Comparison of ENCODE assay signal across 8 mouse cellular contexts in genomic region chr3:135402201-135402658, GRCm38 (mm10). TPM values are rescaled to one million over a fixed set of nuclear protein-coding genes. Genes with fewer than 3 reads are reported as not detected.
DNase-seq lines count a peak whose midpoint lies in the region; ATAC-seq and TF ChIP-seq lines count a peak whose summit lies in the region.

No protein-coding gene starts in this region.

- no peaks in the 10 kb centered on the region for H3K27me3 ChIP-seq in MEL (ENCODE audit: control insufficient read depth in 1 of 2, insufficient read depth in 2 of 2, low read length in 2 of 2)
- no peaks in the 10 kb centered on the region for H3K27me3 ChIP-seq in hindbrain, embryonic 11.5 days (ENCODE audit: control insufficient read depth, insufficient read depth, low read length)

- peak overlapping the region; percentile 4; the same call in 1 of the 2 replicates for H3K9ac ChIP-seq in MEL (ENCODE audit: control insufficient read depth, low read depth, low read length, poor library complexity, severe bottlenecking)
- H3K9ac ChIP-seq in hindbrain, embryonic 11.5 days (ENCODE audit: low read depth, low read length) = no peak overlapping the region

- 16% methylated on average over 10 of the region's 10 CpGs for WGBS in hindbrain, embryonic 11.5 days

- peak; percentile 29 to 46; a peak in 3 of 4 replicates for TF ChIP-seq EP300 in MEL (IDR thresholded peaks at IDR 0.05; ENCODE audit: low read depth in 1 of 2, low read length in 2 of 2)

- H3K27ac ChIP-seq in MEL (ENCODE audit: control insufficient read depth, low read depth, low read length) = no peak overlapping the region
- no peak overlapping the region for H3K27ac ChIP-seq in hindbrain, embryonic 11.5 days (ENCODE audit: low read depth, low read length)

- no peak for TF ChIP-seq POLR2A in MEL (IDR thresholded peaks at IDR 0.05; ENCODE audit: control insufficient read depth in 1 of 2, insufficient read depth in 1 of 2, low read depth in 1 of 2, low read length in 2 of 2, poor library complexity in 1 of 2)

- no peaks in the 10 kb centered on the region for H3K9me3 ChIP-seq in MEL (replicated peaks; ENCODE audit: insufficient read depth, low read length)
- no peaks in the 10 kb centered on the region for H3K9me3 ChIP-seq in hindbrain, embryonic 11.5 days (ENCODE audit: control insufficient read depth, low read length)

- no peak overlapping the region for H3K4me3 ChIP-seq in MEL (ENCODE audit: control insufficient read depth in 1 of 2, insufficient read depth in 1 of 2, low read depth in 2 of 2, low read length in 2 of 2)
- no peak overlapping the region for H3K4me3 ChIP-seq in hindbrain, embryonic 11.5 days (ENCODE audit: low read depth, low read length)

- TF ChIP-seq RAD21 in MEL (IDR thresholded peaks at IDR 0.05; ENCODE audit: low read depth, low read length) = peak; percentile 80

- peak; percentile 81 to 97 (median 90) for TF ChIP-seq CTCF in MEL (IDR thresholded peaks at IDR 0.05 in 2 of 3, conservative IDR thresholded peaks at IDR 0.05 in 1 of 3; ENCODE audit: control insufficient read depth in 1 of 3, insufficient read depth in 1 of 3, low read depth in 2 of 3, low read length in 3 of 3, poor library complexity in 1 of 3, severe bottlenecking in 1 of 3)

- peak; percentile 78 for ATAC-seq in hindbrain, embryonic 11.5 days (ENCODE audit: low FRiP score)

- DNase-seq in MEL (ENCODE audit: low read depth, low spot score) = peak; percentile 92
- peak; percentile 84 for DNase-seq in cerebellum, adult 8-10 months
- peak; percentile 66 to 91 for DNase-seq in frontal cortex, adult 2 months (ENCODE audit: extremely low spot score in 1 of 2, low spot score in 1 of 2)
- DNase-seq in hindbrain, embryonic 11.5 days (ENCODE audit: low spot score) = peak; percentile 91
- peak; percentile 86 to 88 for DNase-seq in layer of hippocampus, postnatal 10 days (ENCODE audit: low spot score in 2 of 2)
- DNase-seq in lung, postnatal 10 days = peak; percentile 91
- DNase-seq in ovary, postnatal 36 days (ENCODE audit: low spot score) = peak; percentile 82
- DNase-seq in thymus, postnatal 14 days = peak; percentile 96

- no peak overlapping the region for H3K4me2 ChIP-seq in hindbrain, embryonic 11.5 days (replicated peaks; ENCODE audit: low read depth, low read length)

- peaks cover 0 to 5% of the 10 kb centered on the region in 2 experiments; a peak in 1 of 4 replicates for H3K4me1 ChIP-seq in MEL (ENCODE audit: control insufficient read depth in 1 of 2, insufficient read depth in 2 of 2, low read length in 2 of 2)
- H3K4me1 ChIP-seq in hindbrain, embryonic 11.5 days (replicated peaks; ENCODE audit: control insufficient read depth, insufficient read depth, low read length) = no peaks in the 10 kb centered on the region

- H3K79me2 ChIP-seq in MEL (ENCODE audit: control insufficient read depth, insufficient read depth, low read length, poor library complexity) = no peaks in the 10 kb centered on the region

- no peaks in the 10 kb centered on the region for H3K36me3 ChIP-seq in MEL (ENCODE audit: control insufficient read depth in 1 of 2, insufficient read depth in 2 of 2, low read length in 2 of 2)
- H3K36me3 ChIP-seq in hindbrain, embryonic 11.5 days (ENCODE audit: control insufficient read depth, insufficient read depth, low read length) = no peaks in the 10 kb centered on the region

TF ChIP-seq in MEL, 35 proteins besides CTCF, POLR2A, EP300 and RAD21:
- TF ChIP-seq E2F4 (IDR thresholded peaks at IDR 0.05; ENCODE audit: borderline replicate concordance, low read depth, low read length) (no peak), TCF12 (IDR thresholded peaks at IDR 0.05; ENCODE audit: low read depth, low read length) (peak; percentile 26; the same call in 1 of the 2 replicates), MAX (IDR thresholded peaks at IDR 0.05; ENCODE audit: low read length) (peak; percentile 72), TAL1 (IDR thresholded peaks at IDR 0.05; ENCODE audit: low read length) (no peak), MAZ (IDR thresholded peaks at IDR 0.05; ENCODE audit: low read depth, low read length) (peak; percentile 60; the same call in 1 of the 2 replicates), GATA1 (IDR thresholded peaks at IDR 0.05; ENCODE audit: low read depth, low read length) (peak; percentile 56; the same call in 1 of the 2 replicates), POLR2AphosphoS5 (IDR thresholded peaks at IDR 0.05; ENCODE audit: borderline replicate concordance, low read depth, low read length) (no peak), ZKSCAN1 (IDR thresholded peaks at IDR 0.05; ENCODE audit: low read depth, low read length) (no peak), SIN3A (IDR thresholded peaks at IDR 0.05; ENCODE audit: low read length) (peak; percentile 62; the same call in 1 of the 2 replicates), CHD2 (IDR thresholded peaks at IDR 0.05; ENCODE audit: low read length) (no peak), MYB (IDR thresholded peaks at IDR 0.05; ENCODE audit: low read depth, low read length) (no peak), UBTF (IDR thresholded peaks at IDR 0.05; ENCODE audit: borderline replicate concordance, insufficient read depth, low read depth, low read length) (no peak), HCFC1 (IDR thresholded peaks at IDR 0.05; ENCODE audit: low read depth, low read length) (0 out of 2 replicates have a peak, but pooled peaks have one; percentile 9), ZNF384 (IDR thresholded peaks at IDR 0.05; ENCODE audit: low read depth, low read length) (no peak), MXI1 (IDR thresholded peaks at IDR 0.05; ENCODE audit: low read depth, low read length) (no peak), KAT2A (conservative IDR thresholded peaks at IDR 0.05; ENCODE audit: low read depth, low read length) (no peak), BHLHE40 (IDR thresholded peaks at IDR 0.05; ENCODE audit: borderline replicate concordance, low read depth, low read length) (peak; percentile 38; the same call in 1 of the 2 replicates), USF2 (IDR thresholded peaks at IDR 0.05; ENCODE audit: borderline replicate concordance in 1 of 2, insufficient read depth in 1 of 2, low read depth in 1 of 2, low read length in 2 of 2) (no peak), ETS1 (IDR thresholded peaks at IDR 0.05; ENCODE audit: low read depth, low read length) (peak; percentile 70), MAFK (IDR thresholded peaks at IDR 0.05; ENCODE audit: borderline replicate concordance, low read depth, low read length) (no peak), ZMIZ1 (IDR thresholded peaks at IDR 0.05; ENCODE audit: low read depth, low read length) (0 out of 2 replicates have a peak, but pooled peaks have one; percentile 27), USF1 (IDR thresholded peaks at IDR 0.05; ENCODE audit: low read depth, low read length) (peak; percentile 76), ELF1 (IDR thresholded peaks at IDR 0.05; ENCODE audit: low read depth, low read length) (no peak), GABPA (IDR thresholded peaks at IDR 0.05; ENCODE audit: low read depth, low read length) (no peak), SMC3 (IDR thresholded peaks at IDR 0.05; ENCODE audit: low read depth, low read length) (peak; percentile 95), RCOR1 (IDR thresholded peaks at IDR 0.05; ENCODE audit: low read depth, low read length) (peak; percentile 48; the same call in 1 of the 2 replicates), CHD1 (IDR thresholded peaks at IDR 0.05; ENCODE audit: low read depth, low read length) (no peak), MEF2A (IDR thresholded peaks at IDR 0.05; ENCODE audit: extremely low read depth, insufficient replicate concordance, low read depth, low read length, poor library complexity, severe bottlenecking) (no peak), POLR2AphosphoS2 (IDR thresholded peaks at IDR 0.05; ENCODE audit: low read length) (no peak), TBP (IDR thresholded peaks at IDR 0.05; ENCODE audit: low read depth, low read length) (0 out of 2 replicates have a peak, but pooled peaks have one; percentile 37), MYC (IDR thresholded peaks at IDR 0.05; ENCODE audit: low read depth, low read length) (peak; percentile 72), JUND (IDR thresholded peaks at IDR 0.05; ENCODE audit: low read depth, low read length) (no peak), NELFE (IDR thresholded peaks at IDR 0.05; ENCODE audit: low read depth, low read length) (no peak), NRF1 (IDR thresholded peaks at IDR 0.05; ENCODE audit: insufficient read depth, low read depth, low read length, poor library complexity, severe bottlenecking) (no peak), ZC3H11A (IDR thresholded peaks at IDR 0.05; ENCODE audit: low read depth, low read length) (peak; percentile 75)

RNA-seq across cellular contexts. Expression of gene Cisd2, which starts 21.5 kb away (rescaled TPM):
- 23.9 and 24.8 TPM in 2 replicates for total RNA-seq in MEL (2012; rRNA removed)
- 10 to 100 TPM in 1 of 2 experiments, not detected in 1; 26.9 TPM for polyA plus RNA-seq in MEL (2012; ENCODE audit: insufficient read depth in 1 of 2, insufficient read length in 2 of 2, low read depth in 1 of 2, low replicate concordance in 2 of 2, missing spikeins in 1 of 2)
- 43.7 and 47.3 TPM in 2 replicates for polyA plus RNA-seq in frontal cortex, adult 2 months (2012; rRNA removed)
- 80.6 and 92.3 TPM in 2 replicates for polyA plus RNA-seq in hindbrain, embryonic 11.5 days (2014; fragmentation: Nextera tagmentation; extraction: Ambion mirVana)
- total RNA-seq in layer of hippocampus, postnatal 10 days (2021) = 10 to 100 TPM; 34.9 to 39.1 TPM

RNA-seq across cellular contexts. Expression of gene Ube2d3, which starts 35.7 kb away (rescaled TPM):
- 340 and 348 TPM in 2 replicates for total RNA-seq in MEL (2012; rRNA removed)
- polyA plus RNA-seq in MEL (2012; ENCODE audit: insufficient read depth in 1 of 2, insufficient read length in 2 of 2, low read depth in 1 of 2, low replicate concordance in 2 of 2, missing spikeins in 1 of 2) = 100 to 1,000 TPM in 1 of 2 experiments, 10 to 100 TPM in 1; 40.9 to 432 TPM
- 166 and 187 TPM in 2 replicates for polyA plus RNA-seq in frontal cortex, adult 2 months (2012; rRNA removed)
- 662 and 666 TPM in 2 replicates for polyA plus RNA-seq in hindbrain, embryonic 11.5 days (2014; fragmentation: Nextera tagmentation; extraction: Ambion mirVana)
- 100 to 1,000 TPM; 258 to 279 TPM for total RNA-seq in layer of hippocampus, postnatal 10 days (2021)

RNA-seq across cellular contexts. Expression of gene Slc9b1, which starts 54.4 kb away (rescaled TPM):
- not detected in 2 replicates for total RNA-seq in MEL (2012; rRNA removed)
- polyA plus RNA-seq in MEL (2012; ENCODE audit: insufficient read depth in 1 of 2, insufficient read length in 2 of 2, low read depth in 1 of 2, low replicate concordance in 2 of 2, missing spikeins in 1 of 2) = under 1 TPM in 1 of 2 experiments, not detected in 1; 0.14 TPM
- 0.36 and 0.99 TPM in 2 replicates for polyA plus RNA-seq in frontal cortex, adult 2 months (2012; rRNA removed)
- polyA plus RNA-seq in hindbrain, embryonic 11.5 days (2014; fragmentation: Nextera tagmentation; extraction: Ambion mirVana) = not detected in 2 replicates
- total RNA-seq in layer of hippocampus, postnatal 10 days (2021) = 1 to 10 TPM in 1 of 2 experiments, under 1 TPM in 1; 0.57 to 1.2 TPM
